Mouse (Mus musculus) right cerebral cortex, postnatal 36 days (tissue): Measurements from ENCODE around the gene Cpne7.
"Not testable (repeated sequence)": the region's sequence is repeated elsewhere in the genome, so short reads cannot be mapped to it uniquely, and the experiment has no call there.

Experiments used
- DNase-seq, 2 experiments: peaks; one replicate each; pipeline ENCODE4 v3.0.0; 2022; ENCODE audit warnings: low spot score in 2 of 2, mixed read lengths in 1 of 2

Gene Cpne7

DNA sequence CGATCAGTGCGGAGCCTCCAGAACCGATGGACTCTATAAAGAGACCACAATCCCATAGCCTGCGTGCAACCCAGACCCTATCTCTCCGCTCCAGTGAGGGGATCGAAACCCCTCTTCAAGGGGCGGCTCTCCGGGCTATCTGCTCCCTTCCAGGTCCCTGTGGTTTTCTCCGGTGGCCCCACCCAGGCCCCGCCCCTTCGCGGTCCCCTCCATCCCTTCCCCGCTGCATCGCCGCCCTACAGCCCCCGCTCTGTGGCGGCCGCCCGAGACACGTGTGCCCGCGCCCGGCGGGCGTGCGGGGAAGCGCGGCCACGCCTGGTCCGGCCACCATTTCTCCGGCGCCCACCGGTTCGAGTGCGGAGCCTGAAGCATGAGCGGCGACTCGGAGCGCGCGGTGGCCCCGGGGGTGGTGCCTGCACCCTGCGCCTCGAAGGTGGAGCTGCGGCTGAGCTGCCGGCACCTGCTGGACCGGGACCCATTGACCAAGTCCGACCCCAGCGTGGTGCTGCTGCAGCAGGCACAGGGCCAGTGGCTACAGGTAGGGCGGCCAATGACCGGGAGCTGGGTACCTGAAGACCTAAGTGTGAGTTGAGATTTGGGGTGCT is at the start of gene Cpne7:
Gene Cpne7 (plus strand): TSS at position 248 of the 605 bp plus-strand sequence.
- no peak for DNase-seq

DNA sequence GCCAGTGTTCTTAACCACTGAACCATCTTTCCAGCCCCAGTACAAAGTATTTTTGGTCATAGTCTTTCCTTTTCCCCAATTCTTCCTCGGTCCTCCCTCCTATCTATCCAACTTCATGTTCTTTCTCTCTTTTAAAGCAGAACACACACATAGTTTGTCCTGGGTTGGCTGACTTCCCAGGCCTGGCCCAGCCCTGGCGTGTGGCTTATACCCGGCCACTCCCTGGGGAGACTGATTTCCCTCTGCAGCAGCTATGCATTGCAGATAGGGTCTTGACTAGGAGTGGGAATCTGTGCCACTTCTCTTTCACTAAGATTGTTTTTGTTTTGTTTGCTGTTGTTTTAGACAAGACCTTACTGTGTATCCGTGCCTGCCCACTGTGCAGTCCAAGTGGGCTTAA is 46.0 kb upstream of the Cpne7 start:
- no peak for DNase-seq

DNA sequence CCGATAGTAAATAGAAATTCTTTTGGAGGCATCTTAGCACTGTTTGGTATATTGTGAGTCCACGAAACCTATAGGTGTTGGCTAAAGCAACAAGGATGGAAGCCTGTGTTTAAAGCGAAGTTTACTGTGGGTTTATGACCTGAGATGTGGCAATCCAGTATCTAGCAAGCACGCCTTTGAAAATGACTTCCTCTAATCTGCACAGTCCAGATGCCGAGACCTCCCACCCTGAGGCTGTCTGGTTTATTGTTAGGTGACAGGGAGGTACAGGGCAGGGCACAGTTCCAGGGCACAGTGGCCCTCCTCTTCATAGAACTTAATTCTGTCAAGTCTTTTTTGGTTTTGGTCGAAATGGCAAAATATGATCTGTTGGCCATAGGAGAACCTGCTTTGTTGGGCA is 40.0 kb upstream of the Cpne7 start:
- no peak for DNase-seq

DNA sequence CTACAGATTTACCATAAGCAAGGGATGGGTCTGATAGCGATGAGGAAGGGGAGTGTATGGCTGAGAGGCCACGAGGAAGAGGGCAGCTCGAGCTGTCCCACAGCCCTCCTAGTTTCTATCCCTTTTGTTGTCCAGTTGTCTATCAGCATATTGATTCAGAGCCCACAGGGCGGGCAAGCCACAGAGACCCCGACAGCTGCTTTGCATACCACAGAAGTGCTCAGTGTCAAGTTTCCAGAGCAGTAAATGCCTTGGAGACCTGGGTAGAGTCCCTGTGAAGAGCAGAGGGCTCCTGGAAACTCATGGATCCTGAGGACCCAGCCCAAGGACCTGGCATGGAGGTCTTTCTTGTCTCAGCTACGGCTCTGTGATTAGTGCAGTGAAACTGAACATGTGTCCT is 34.2 kb upstream of the Cpne7 start:
- DNase-seq, result no peak

GRCm38 (mm10) chr8:123083610-123084009 is 33.6 kb upstream of the Cpne7 start:
- DNase-seq, result peak; percentile 42 to 54

GRCm38 (mm10) chr8:123087289-123087688 is 29.9 kb upstream of the Cpne7 start:
- DNase-seq, result no peak

DNA sequence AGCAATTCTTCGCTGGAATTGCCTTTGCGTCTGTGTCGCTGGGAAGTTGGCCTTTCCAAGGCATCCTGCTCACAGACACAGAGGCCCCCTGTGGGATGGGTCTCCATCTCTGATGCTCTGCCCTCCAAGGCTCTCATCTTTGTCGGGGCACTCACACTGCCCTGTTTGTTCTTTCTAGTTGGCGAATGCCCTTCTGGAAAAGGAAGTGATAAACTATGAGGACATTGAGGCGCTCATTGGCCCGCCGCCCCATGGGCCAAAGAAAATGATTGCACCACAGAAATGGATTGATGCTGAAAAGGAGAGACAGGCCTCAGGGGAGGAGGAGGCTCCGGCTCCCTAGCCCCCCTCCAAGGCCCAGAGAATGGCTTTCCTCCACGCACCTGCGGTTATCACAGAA is 20.0 kb upstream of the Cpne7 start:
- peak in 1 of 2 experiments; percentile 16 for DNase-seq

- peak in 1 of 2 experiments; percentile 22 for DNase-seq
These were observed 19.2 kb upstream of the Cpne7 start for GRCm38 (mm10) chr8:123097786-123098584.

- DNase-seq, result no peak
These were observed 16.9 kb upstream of the Cpne7 start for GRCm38 (mm10) chr8:123100288-123100687.

- no peak for DNase-seq
These were observed 15.9 kb upstream of the Cpne7 start for GRCm38 (mm10) chr8:123101244-123101643.

DNA sequence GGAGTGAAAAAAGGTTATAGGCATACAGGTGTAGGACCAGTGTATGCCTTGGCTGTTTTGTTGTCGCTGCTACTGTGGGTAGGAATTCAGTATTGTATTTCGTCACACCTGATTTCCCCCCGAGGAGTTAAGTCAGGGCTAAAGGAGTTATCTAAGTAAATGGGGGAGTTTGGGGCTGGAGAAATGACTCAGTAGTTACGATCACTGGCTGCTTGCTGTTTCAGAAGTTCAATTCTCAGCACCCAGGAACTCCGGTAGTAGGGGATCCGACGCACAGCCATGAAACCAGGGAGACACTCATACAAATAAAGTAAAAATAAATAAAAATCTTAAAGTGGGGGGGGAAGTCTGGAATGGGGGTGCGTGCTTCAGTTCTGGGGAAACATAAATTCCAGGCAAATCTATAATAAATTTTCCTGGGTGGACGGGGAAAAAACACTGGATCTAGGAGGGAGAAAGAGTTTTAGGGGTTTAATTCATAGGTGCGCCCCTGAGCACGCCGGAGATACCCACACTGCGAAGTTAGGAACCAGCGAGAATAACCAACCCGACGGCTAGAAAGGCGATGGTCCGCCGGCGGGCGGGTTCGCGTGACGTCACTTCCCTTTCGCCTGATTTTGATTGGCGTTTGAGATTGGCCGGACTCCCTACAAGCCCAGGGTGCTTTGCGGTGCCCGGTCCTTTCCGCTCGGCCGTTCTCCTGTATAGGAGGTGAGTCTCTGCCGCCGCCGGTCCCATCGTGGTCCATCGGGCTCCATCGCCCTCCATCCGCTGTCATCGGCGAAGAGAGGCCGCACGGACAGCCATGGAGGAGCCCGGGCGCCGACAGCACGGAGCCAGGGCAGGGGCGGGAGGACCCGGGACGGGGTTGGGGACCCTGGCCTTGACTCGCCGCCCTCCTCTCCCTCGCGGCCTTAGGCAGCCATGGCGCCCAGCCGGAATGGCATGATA is 15.2 kb upstream of the Cpne7 start, which contains the start of gene Rpl13:
Gene Rpl13 (plus strand): TSS at position 616 of the 951 bp plus-strand sequence.
- peak; percentile 96 to 97 for DNase-seq

DNA sequence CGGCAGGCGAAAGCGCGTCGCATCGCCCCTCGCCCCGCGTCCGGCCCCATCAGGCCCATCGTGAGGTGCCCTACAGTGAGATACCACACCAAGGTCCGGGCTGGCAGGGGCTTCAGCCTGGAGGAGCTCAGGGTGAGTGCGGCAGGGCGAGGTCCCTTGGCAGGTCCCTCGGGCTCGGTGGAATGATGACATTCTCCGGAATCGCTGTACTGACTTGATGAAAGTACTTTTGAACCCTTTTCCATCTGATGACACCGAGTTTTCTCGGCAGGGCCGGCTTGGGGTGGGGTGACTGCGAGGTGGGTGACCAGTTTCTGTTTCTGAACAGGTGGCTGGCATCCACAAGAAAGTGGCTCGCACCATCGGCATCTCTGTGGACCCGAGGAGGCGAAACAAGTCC is 14.3 kb upstream of the Cpne7 start:
- DNase-seq, result not testable (repeated sequence)

- DNase-seq, result no peak
These were observed 13.9 kb upstream of the Cpne7 start for GRCm38 (mm10) chr8:123103285-123103684.

DNA sequence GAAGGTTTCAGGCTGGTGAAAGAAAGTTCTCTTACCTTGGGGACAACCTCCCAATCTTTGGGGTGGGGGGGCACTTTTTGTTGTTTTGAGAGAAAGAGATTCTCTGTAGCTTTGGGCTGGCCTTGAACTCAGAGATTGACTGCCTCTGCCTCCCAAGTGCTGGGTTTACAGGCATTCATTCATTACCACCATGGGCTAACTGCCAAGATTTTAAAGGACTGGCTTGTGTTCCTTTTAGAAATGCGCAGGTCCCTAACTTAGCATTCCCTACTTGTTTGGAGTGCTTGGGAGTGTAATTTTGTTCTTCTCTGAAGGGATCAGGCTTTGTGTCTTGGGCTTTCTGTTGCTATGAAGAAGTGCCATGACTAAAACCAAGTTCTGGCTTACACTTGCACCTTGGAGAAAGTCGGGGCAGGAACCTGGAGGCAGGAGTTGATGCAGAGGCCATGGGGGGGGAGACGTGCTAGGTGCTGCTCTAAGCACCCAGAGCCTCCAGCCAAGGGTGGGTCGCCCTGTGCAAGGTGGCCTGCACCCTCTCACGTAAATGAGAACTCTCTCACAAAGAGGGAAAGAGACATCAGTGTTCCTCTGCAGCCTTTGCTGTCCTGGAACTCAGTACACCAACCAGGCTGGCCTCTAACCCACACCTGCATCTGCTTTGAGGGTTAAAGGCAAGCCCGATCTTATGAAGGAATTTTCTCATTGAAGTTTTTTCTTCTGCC is 13.0 kb upstream of the Cpne7 start:
- DNase-seq, result no peak

- no peak for DNase-seq
These were observed 11.4 kb upstream of the Cpne7 start for GRCm38 (mm10) chr8:123105553-123106326.

- no peak for DNase-seq
These were observed 10.6 kb upstream of the Cpne7 start for GRCm38 (mm10) chr8:123106531-123106930.

- no peak for DNase-seq
These were observed 9.2 kb upstream of the Cpne7 start for GRCm38 (mm10) chr8:123108010-123108409.

DNA sequence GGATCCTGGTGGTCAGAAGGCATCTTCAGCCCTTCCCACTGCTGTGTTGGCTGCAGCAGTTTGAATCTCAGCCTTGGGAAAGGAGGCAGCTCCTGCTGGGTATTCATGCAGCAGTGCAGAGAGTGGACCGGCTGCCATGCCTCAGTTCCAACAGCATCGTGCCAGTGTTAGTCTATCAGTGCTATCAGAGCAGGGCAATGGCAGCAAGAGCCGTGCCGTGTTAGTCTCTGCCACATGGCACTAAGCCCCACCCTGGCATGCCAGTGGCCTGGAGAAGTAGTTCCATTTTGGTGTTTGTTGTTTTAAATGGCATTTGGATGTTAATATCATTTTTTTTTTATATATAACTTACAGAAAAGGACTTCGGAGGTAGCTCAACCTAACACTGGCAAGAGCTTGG is 8.2 kb upstream of the Cpne7 start:
- DNase-seq, result no peak

DNA sequence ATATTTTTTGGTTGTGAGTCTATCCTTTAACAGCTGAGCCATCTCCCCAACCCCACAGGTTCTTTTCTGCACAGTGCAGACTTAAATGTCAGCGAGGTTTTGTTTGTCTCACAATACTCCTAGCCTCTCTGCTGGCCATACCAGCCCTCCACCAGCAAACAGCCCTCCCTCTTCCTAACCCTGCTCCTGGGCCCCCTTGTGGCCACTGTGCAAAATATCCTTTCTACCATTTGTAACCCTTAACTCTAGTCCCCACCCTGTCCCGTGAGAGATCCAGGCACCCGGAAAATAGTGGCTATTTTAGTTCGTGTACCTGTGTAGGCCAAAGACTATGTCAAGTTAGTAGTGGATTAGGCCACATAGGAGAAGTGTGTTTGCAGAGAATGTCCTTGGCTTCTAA is 6.5 kb upstream of the Cpne7 start:
- DNase-seq, result no peak

DNA sequence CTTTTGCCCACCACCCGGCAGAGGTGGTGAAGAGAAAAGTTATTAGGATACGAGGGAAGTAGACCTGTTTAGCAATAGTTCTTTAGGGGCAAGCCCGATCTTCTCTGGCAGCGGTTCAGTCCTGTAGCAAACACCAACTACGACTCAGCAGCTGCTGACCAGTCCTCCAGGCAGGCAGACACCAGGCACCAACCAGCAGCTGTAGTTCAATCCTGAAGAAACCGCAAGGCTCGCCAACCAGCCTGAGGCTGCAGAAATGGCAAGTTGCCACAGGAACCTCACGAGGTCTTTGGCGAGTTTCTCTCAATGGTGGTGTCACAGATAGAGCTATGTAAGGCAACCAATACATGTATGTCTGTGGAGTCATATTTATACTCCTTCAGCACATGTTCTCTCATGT is 4.3 kb upstream of the Cpne7 start:
- no peak for DNase-seq
